Mouse (Mus musculus): ENCODE results near the gene Hivep2.

GRCm38 (mm10) chr10:13975861-13976260, 10.0 kb downstream of the Hivep2 start:
- no peak for TF ChIP-seq CTCF (IDR thresholded peaks at IDR 0.05; ENCODE audit: borderline replicate concordance, extremely low read depth, insufficient read depth, insufficient read length)
- TF ChIP-seq POLR2A (IDR thresholded peaks at IDR 0.05; ENCODE audit: borderline replicate concordance, extremely low read depth, insufficient read depth, insufficient read length, poor library complexity, severe bottlenecking): no peak
